Mouse (Mus musculus) heart, embryonic 10.5 days (tissue): Measurements from ENCODE around the gene Msl3l2. TPM values are rescaled to one million over a fixed set of nuclear protein-coding genes. Genes with fewer than 3 reads are reported as not detected.

Experiments used
- DNase-seq: peaks from one replicate; pipeline ENCODE4 v3.0.0-alpha.2; 2017; ENCODE audit warnings: low spot score
- H3K27ac ChIP-seq: fragments of 300-500 bp; sonication (generic); 2 replicates; pipeline ENCODE4 v1.5.1; 2016; ENCODE audit warnings: mild to moderate bottlenecking
- H3K27me3 ChIP-seq: fragments of 300-500 bp; sonication (generic); 2 replicates; pipeline ENCODE4 v1.6.1; 2016; ENCODE audit warnings: mild to moderate bottlenecking; ENCODE audit not compliant: poor library complexity, insufficient read depth, severe bottlenecking
- H3K36me3 ChIP-seq: fragments of 300-500 bp; sonication (generic); 2 replicates; pipeline ENCODE4 v1.6.1; 2016; ENCODE audit warnings: mild to moderate bottlenecking, moderate library complexity
- H3K4me1 ChIP-seq: fragments of 300-500 bp; sonication (generic); 2 replicates; pipeline ENCODE4 v1.6.1; 2016; ENCODE audit warnings: mild to moderate bottlenecking
- H3K4me3 ChIP-seq: fragments of 300-500 bp; sonication (generic); 2 replicates; pipeline ENCODE4 v1.5.1; 2016; ENCODE audit warnings: mild to moderate bottlenecking, moderate library complexity
- H3K9me3 ChIP-seq: fragments of 300-500 bp; sonication (generic); 2 replicates; pipeline ENCODE4 v1.6.1; 2016; ENCODE audit warnings: mild to moderate bottlenecking, moderate library complexity
- WGBS: fragments of 180-500 bp; shearing (Covaris S2); methylation state at CpG from one replicate; pipeline ENCODE4 v1.1.7; 2016; 5-methylcytosine and 5-hydroxymethylcytosine counted together
- polyA plus RNA-seq: library from polyadenylated mRNA; unstranded; fragments of >200 nt; fragmentation: Nextera tagmentation; extraction: Ambion mirVana; gene quantifications from 2 replicates; pipeline ENCODE4 v1.2.1, GENCODE M21; 2016

Gene Msl3l2
- polyA plus RNA-seq: 8.1 and 9.1 TPM in 2 replicates

- Histone ChIP-seq H3K27me3 (no peaks in the 10 kb centered on the region), H3K4me3 (peak within 1 kb of the TSS; percentile 54), H3K4me1 (no peaks in the 10 kb centered on the region), H3K36me3 (no peaks in the 10 kb centered on the region; the same call in 1 of the 2 replicates), H3K9me3 (no peaks in the 10 kb centered on the region), H3K27ac (peak within 1 kb of the TSS; percentile 88)
- peak; percentile 90 for DNase-seq
- WGBS: 28% methylated on average over 18 of the region's 18 CpGs
Measured at GRCm38 (mm10) chr10:56106333-56106995, at the start of gene Msl3l2. TSS of gene Msl3l2 (plus strand) at chr10:56106917.

DNA sequence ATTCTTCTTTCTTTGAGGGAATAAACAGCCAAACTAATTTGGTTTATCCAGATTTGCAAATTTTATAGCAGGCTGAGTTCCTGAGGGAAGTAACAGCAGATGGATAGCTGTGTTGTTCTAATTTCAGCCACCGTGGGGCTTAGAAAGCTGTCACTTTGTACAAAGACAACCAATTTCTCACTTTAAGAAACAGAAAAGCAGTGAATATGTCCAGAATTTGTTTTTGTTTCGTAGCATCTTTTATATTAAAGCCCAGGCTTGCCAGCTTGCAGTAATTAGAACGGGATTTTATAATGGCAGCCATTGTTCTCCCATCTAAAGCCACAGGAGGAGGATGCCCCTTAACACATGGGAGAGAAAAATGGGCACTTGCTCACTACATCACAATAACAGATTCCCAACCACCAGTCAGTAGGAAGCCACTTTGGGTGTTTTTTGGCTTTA lies 47.7 kb upstream of the Msl3l2 start:
- 78% methylated on average over 3 of the region's 3 CpGs for WGBS
- no peak overlapping the region for H3K4me3 ChIP-seq
- H3K27ac ChIP-seq: no peak overlapping the region
- no peak for DNase-seq
- no peaks in the 10 kb centered on the region for H3K36me3 ChIP-seq
- no peaks in the 10 kb centered on the region for H3K4me1 ChIP-seq
- H3K9me3 ChIP-seq: no peaks in the 10 kb centered on the region
- no peaks in the 10 kb centered on the region for H3K27me3 ChIP-seq

DNA sequence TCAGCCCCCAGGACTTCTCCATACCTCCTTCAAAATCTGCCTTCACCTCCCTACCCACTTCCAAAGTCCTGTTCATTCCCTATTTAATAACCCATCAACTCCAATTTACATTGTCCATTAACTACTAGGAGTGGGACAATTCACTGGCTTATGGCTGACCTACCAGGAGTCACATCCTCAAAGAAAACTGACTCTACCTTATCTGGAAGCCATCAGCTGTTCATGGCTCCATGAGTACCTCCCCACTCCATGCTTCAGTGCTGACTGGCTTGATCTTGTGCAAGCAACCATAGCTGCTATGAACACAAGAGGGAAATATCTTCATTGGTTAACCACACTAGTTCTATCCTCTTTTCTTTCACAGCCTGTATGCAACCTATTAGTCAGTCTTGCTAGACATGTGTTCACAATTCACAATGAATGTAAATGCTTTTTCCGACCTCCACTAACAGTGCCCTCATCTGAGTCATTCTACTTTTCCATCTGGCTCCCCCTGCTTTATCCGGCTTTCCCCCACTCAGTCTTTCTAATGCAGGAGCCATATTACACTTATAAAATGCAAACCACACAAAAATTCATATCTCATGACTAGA lies 45.4 kb upstream of the Msl3l2 start:
- Histone ChIP-seq H3K9me3 (no peaks in the 10 kb centered on the region), H3K27me3 (no peaks in the 10 kb centered on the region), H3K4me3 (no peak overlapping the region), H3K36me3 (no peaks in the 10 kb centered on the region), H3K27ac (no peak overlapping the region), H3K4me1 (no peaks in the 10 kb centered on the region)
- 79% methylated on average over 2 of the region's 2 CpGs for WGBS
- DNase-seq: no peak

GRCm38 (mm10) chr10:56062746-56063145 lies 44.0 kb upstream of the Msl3l2 start:
- 89% methylated on average over 2 of the region's 2 CpGs for WGBS
- no peak for DNase-seq
- H3K4me3 ChIP-seq: no peak overlapping the region

GRCm38 (mm10) chr10:56089714-56090113 lies 17.0 kb upstream of the Msl3l2 start:
- H3K27me3 ChIP-seq: no peaks in the 10 kb centered on the region
- H3K4me3 ChIP-seq: no peak overlapping the region
- WGBS: 71% methylated on average over 4 of the region's 4 CpGs
- H3K9me3 ChIP-seq: no peaks in the 10 kb centered on the region
- H3K36me3 ChIP-seq: no peaks in the 10 kb centered on the region
- DNase-seq: no peak
- no peak overlapping the region for H3K27ac ChIP-seq
- H3K4me1 ChIP-seq: no peaks in the 10 kb centered on the region

More at GRCm38 (mm10) chr10:56062746-56063145, 44.0 kb upstream of the Msl3l2 start:
- no peak overlapping the region for H3K27ac ChIP-seq
- no peaks in the 10 kb centered on the region for H3K9me3 ChIP-seq
- H3K27me3 ChIP-seq: no peaks in the 10 kb centered on the region
- no peaks in the 10 kb centered on the region for H3K36me3 ChIP-seq
- H3K4me1 ChIP-seq: no peaks in the 10 kb centered on the region

- H3K36me3 ChIP-seq: no peaks in the 10 kb centered on the region
- H3K27ac ChIP-seq: no peak overlapping the region
- no peak for DNase-seq
- 83% methylated on average over 5 of the region's 5 CpGs for WGBS
- no peaks in the 10 kb centered on the region for H3K4me1 ChIP-seq
- H3K9me3 ChIP-seq: no peaks in the 10 kb centered on the region
- H3K4me3 ChIP-seq: no peak overlapping the region
- no peaks in the 10 kb centered on the region for H3K27me3 ChIP-seq
Measured at GRCm38 (mm10) chr10:56094586-56094985, 12.1 kb upstream of the Msl3l2 start.

DNA sequence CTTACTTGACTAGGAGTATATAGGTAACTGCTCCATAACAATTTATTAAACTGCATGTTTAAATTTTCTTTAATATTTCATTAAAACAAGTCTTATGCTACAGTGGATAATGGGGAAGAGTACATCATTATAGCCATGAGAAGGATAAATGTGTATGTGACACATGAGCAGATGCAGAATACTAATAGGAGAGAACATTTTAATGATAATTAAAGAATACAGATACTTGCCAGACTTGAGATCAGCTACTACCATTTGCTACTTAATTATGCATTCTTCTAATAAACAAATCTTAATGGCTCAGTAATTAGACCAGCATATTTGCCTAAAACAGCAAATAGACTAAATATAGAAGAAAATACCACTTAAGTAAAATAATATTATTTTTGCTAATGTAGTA lies 10.0 kb upstream of the Msl3l2 start:
- Histone ChIP-seq H3K27me3 (no peaks in the 10 kb centered on the region), H3K9me3 (no peaks in the 10 kb centered on the region), H3K4me1 (no peaks in the 10 kb centered on the region), H3K36me3 (no peaks in the 10 kb centered on the region), H3K4me3 (no peak overlapping the region), H3K27ac (no peak overlapping the region)
- no peak for DNase-seq

DNA sequence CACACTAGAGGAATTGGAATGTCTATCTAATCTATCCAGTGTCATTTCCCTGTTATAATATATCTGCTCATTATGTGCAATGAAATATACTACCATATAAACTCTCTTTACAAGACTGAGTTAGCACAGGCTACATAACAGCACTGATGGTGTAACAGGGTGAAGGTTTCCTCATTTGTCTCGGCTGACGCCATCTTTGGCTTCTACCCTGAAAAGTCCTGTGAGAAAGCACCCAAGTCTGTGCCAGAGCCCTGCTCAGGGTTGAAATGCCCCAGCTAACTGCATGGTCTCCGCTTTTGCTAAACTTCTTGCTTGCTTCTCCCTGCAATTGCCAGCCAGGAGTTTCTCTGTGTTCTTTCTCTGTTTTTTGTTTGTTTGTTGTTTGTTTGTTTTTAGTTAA lies 7.6 kb upstream of the Msl3l2 start:
- H3K36me3 ChIP-seq: no peaks in the 10 kb centered on the region
- no peak overlapping the region for H3K4me3 ChIP-seq
- H3K27me3 ChIP-seq: no peaks in the 10 kb centered on the region
- WGBS: 77% methylated on average over 3 of the region's 3 CpGs
- DNase-seq: no peak
- H3K9me3 ChIP-seq: no peaks in the 10 kb centered on the region
- H3K4me1 ChIP-seq: no peaks in the 10 kb centered on the region
- H3K27ac ChIP-seq: no peak overlapping the region

DNA sequence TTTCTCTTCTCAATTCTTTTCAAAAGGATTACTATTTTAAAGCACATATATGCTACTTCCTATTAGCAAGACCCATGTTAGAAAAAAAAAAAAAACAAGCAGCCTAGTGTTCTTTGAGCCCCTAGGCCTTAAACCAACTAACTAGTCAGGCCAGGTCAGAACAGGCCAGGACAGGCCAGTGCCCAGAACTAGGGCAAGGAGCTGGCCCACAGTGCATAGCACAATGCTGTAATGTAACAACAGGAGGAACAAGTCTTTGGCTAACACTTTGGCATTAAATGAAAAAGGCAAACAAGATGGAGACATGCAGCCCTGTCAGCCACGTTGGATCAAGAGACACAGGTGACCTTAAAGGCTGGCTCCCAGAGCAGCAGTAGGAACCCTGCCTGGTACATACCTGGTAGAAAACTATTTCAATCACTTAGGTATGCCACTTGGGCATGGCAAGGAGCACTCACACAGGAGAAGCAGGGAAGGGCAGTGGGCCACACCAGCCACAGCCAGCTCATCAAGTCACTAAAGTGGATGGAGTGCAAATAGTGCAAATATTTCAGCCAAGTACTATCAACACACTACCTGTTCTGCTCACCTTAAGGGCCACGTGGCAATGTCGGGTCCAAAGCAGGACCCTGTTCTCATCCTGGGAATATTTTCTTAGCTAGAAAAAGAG lies 6.9 kb upstream of the Msl3l2 start:
- no peaks in the 10 kb centered on the region for H3K27me3 ChIP-seq
- H3K4me1 ChIP-seq: no peaks in the 10 kb centered on the region
- H3K36me3 ChIP-seq: no peaks in the 10 kb centered on the region
- 82% methylated on average over 3 of the region's 3 CpGs for WGBS
- DNase-seq: no peak
- no peaks in the 10 kb centered on the region for H3K9me3 ChIP-seq
- no peak overlapping the region for H3K4me3 ChIP-seq
- no peak overlapping the region for H3K27ac ChIP-seq

- no peaks in the 10 kb centered on the region; the same call in 1 of the 2 replicates for H3K36me3 ChIP-seq
- 45% methylated on average over 1 of the region's 1 CpGs for WGBS
- no peak for DNase-seq
- peak overlapping the region; percentile 88 for H3K27ac ChIP-seq
- H3K4me1 ChIP-seq: no peaks in the 10 kb centered on the region
- H3K4me3 ChIP-seq: peak overlapping the region; percentile 54
- H3K9me3 ChIP-seq: no peaks in the 10 kb centered on the region
- no peaks in the 10 kb centered on the region for H3K27me3 ChIP-seq
Measured at GRCm38 (mm10) chr10:56106996-56107334, 248 bp downstream of the Msl3l2 start.

- Histone ChIP-seq H3K9me3 (no peaks in the 10 kb centered on the region), H3K4me3 (peak overlapping the region; percentile 70), H3K27me3 (no peaks in the 10 kb centered on the region), H3K36me3 (no peaks in the 10 kb centered on the region; the same call in 1 of the 2 replicates), H3K4me1 (peaks cover 7% of the 10 kb centered on the region; the same call in 1 of the 2 replicates), H3K27ac (peak overlapping the region; percentile 93)
- under 1% methylated on average over 50 of the region's 50 CpGs for WGBS
- peak; percentile 89 for DNase-seq
Measured at GRCm38 (mm10) chr10:56114951-56115635, 8.4 kb downstream of the Msl3l2 start.

DNA sequence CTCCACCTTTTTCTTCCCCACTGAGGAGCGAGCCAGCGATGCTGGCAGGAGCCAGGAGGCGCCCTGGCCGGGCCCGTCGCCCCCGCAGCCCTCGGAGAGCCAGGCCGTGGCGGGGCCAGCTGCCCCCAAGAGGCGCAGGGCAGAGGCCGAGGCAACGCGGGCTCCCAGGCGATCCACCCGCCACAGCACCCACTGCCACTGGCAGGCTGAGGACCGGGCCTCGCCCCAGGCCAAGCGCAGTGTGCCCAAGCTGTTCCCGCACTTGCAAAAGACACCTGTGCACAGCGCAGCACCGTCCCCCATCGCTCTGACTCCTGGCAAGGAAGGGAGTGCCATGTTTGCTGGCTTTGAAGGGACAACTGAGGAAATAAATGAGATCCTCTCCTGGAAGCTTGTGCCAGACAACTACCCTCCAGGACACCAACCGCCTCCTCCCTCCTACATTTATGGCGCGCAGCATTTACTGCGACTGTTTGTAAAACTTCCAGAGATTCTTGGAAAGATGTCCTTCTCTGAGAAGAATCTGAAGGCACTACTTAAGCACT lies 9.0 kb downstream of the Msl3l2 start:
- H3K4me1 ChIP-seq: peaks cover 7% of the 10 kb centered on the region; the same call in 1 of the 2 replicates
- 14% methylated on average over 27 of the region's 27 CpGs for WGBS
- H3K27me3 ChIP-seq: no peaks in the 10 kb centered on the region
- no peaks in the 10 kb centered on the region for H3K9me3 ChIP-seq
- no peak for DNase-seq
- peak overlapping the region; percentile 93 for H3K27ac ChIP-seq
- H3K4me3 ChIP-seq: peak overlapping the region; percentile 70
- H3K36me3 ChIP-seq: no peaks in the 10 kb centered on the region; the same call in 1 of the 2 replicates
